Mouse (Mus musculus) kidney, postnatal 10 days (tissue): ENCODE data around the gene Birc2.
A peak's percentile ranks its signal among the peaks of the same experiment; 100 is the strongest.

Experiments used
- DNase-seq: peaks from one replicate; pipeline ENCODE4 v3.0.0; 2021; ENCODE audit warnings: mixed read lengths

The Birc2 gene

DNA sequence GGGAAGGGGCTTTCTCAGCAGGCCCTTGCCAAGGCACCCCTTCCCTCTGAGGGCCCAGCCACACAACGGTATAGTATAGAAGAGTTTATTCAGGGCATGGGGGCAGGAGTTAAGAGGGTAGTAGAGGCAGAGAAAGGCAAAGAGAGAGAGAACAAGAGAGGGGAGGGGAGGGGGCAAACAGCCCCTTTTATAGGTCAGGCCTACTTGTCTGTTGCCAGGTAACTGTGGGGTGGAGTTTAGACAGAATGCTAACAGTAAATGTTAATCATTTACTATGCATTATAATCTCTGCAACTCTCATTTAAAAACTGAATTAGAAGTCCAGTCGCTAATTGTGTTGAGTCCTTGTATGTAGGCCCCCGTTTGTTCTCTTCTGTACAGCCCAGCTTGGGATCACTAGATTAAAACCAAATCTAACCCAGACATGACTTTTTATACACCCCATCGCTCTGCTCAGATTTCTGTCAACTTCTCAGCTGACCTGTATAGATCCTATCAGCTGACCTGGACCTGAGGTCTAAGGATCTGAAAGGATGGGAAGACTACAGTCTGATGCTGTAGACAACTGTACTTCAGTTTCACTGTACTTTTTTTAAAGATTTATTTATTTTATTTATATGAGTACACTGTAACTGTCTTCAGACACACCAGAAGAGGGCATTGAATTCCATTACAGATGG lies 8.5 kb upstream of the Birc2 start:
- DNase-seq: no peak

DNA sequence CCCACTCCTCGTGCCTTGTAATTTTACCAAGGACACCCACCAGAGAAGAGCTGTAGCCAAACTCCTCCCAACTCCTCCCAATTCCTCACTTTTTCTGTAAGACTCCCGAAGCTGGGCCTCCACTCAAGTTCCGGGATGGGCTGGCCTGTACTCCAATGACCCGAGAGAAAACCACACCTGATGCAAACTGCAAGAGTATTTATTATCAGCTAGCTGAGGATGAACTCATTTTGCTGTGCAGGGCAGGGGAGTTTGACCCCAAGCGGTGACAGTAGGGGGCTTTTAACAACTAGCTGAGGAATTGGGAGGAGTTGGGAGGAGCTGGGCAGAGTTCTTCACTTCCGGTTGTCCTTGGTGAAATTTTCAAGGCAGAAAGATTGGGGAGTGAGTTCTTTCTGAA lies 4.4 kb upstream of the Birc2 start:
- DNase-seq: no peak

GRCm38 (mm10) chr9:7837806-7838440 lies 1.1 kb upstream of the Birc2 start:
- DNase-seq: no peak

DNA sequence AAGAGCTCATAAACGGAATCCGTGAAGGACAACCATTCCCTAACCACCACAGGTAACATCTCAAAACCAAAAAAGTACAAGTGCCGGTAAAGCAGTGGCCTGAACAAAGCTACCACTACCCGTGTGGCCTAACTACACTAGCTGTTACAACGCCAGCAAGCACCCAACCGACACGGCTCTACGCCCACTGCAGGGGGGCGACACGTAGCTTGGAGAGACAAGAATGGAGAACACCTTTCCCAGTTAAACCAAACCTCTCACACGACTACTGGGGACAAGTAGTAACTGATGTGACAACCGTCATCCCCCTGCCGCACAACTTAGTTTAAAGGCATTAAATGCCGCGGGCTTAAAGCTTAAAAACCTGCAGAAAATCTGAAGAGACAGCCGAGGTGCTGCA lies 533 bp downstream of the Birc2 start:
- peak; percentile 62 for DNase-seq

GRCm38 (mm10) chr9:7835302-7835701 lies 1.6 kb downstream of the Birc2 start:
- no peak for DNase-seq

DNA sequence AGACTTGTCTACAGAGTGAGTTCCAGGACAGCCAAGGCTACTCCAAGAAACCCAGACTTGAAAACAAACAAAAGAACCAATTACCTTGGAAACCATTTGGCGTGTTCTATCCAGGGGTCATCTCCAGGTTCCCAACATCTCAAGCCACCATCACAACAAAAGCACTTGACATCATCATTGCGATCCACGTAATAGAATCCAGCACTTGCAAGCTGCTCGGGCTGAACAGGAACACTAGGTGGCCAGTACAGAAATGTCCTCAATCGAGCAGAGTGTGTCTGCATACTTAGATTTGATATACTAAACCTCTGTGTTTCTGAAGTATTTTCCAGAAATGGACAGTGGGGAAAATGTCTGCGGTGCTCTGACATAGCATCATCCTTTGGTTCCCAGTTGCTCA lies 3.4 kb downstream of the Birc2 start:
- no peak for DNase-seq

DNA sequence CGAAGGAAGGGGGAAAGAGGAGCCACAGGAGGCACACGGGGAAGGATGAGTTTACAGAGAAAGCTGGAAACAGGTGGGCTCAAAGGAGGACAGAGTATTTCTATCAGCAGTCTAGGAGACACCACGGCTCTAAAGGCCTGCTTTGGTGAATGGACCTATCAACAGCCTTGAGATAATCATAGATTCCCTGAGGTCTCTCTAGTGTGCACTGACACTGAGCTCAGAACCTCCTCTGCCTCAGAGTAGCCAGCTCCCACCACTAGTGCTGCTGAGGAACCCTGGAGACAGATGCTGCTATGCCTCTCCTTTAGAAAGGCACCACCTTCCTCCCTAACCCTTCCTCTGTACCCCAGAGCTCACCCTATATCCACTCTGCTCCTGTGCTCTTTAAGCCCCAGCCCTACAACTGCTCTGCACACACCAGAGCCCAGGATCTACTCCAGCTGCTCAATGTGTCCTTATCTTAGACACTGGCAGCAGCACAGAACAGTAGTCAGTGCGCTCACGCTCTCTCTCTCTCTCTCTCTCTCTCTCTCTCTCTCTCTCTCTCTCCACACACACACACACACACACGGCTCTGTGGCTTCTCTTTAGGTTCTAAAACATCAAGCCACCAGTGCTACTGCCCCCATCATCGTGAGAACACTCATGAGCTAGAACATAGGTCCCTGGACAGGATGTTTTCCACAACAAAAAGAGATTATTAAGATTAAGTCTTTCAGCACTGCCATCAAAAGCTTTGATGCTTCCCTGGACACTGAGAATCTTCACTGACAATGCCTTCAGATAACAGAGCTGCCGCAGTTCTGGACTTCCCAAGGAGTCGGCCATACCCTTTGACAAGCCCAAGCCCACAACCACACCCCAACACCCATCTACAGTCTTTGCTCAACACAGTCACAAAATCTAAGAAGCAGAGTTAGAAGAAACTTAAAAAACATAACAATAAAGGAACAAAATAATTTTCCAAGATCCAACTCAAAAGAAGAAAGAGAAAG lies 7.0 kb downstream of the Birc2 start:
- no peak for DNase-seq

GRCm38 (mm10) chr9:7828706-7829105 lies 8.2 kb downstream of the Birc2 start:
- no peak for DNase-seq

DNA sequence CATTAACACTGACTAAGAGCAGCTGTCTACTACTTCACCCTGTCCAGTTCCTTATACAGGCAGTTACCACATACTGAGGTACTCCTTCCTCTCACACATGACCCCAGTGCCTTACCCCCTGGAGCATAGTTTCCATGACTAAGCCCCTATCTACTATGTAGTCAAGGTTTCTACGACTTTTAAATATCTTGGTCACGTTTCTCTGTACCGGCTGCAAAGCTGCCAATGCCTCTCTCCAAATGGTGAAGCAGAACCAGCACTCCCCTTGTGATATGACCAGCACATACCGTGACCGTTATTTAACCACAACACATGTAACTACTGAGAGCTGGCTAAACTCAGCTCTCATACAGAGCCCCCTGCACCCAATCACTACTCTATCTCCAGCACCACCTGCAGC lies 11.9 kb downstream of the Birc2 start:
- no peak for DNase-seq

- DNase-seq: no peak
These were observed 14.1 kb downstream of the Birc2 start for GRCm38 (mm10) chr9:7822758-7823157.

GRCm38 (mm10) chr9:7805101-7805506 lies 31.8 kb downstream of the Birc2 start:
- DNase-seq: no peak

GRCm38 (mm10) chr9:7798555-7798954 lies 38.3 kb downstream of the Birc2 start:
- DNase-seq: no peak

- DNase-seq: no peak
These were observed 39.3 kb downstream of the Birc2 start for GRCm38 (mm10) chr9:7797542-7797941.

DNA sequence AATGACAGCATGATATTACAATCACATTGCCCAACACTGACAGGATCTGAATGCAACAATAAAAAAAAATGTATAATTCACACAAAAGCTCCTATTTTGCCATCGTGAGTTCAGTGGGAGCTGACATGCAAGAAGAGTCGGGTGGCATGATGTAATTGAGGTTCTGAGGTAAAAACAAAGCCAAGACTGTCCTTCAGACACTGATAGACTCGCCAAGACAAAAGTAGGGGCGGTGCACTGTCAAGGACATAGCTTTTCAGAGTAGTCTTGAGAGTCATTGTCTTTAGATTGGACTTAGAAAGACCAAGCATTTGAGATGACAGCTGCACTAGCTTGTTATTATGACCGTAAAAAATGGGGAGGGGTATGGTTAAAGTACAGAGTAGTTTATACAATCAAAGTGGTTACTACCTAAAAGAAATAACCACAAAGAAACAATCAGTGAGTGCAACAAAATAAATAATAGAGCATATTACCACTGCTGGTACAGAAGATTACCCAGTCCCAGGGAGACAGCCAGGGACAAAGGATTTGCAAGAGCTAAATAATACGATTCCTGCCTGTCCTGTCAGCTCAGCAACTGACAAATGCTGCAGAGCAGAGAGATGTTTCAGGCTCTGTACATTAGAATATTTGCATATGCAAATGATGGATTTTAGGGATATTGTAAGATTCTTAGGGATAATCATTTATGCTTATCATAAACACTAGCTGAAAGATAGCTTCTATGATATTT lies 40.6 kb downstream of the Birc2 start:
- no peak for DNase-seq

DNA sequence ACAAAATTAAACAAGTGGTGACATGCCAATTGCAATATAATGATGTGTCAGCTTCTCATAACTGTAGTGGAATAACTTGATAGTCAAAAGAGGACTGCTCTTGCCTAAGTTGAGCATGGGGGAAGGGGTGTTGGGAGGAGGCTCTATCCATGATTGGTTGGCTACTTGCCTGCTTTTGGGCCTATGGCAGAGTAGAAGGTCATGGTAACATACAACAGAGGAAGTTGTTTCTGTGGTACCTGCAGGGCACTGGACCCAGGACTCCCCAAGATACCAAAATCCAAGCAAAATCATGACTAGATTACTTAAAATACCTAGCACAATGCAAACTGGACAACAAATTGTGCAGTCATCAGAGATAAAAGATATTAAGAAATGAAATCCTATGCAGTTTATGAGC lies 41.3 kb downstream of the Birc2 start:
- no peak for DNase-seq

DNA sequence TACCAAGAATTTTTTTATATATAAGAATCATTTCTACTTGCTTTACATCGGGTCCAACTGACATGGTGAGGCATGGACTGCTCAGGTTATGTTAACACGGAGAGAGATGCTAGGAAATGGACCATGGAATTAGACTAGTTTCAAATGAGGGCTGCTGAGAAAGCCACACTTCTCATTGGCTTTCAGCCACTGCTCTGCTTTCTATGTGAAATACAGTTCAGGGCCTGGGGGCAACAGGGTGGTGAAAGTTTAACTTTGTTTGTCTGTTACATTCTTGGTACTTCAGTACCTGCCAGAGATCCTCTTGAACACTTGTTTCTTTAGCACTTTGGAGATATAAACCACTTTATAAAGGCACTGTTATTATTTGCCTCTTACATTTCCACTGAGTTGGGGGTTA lies 43.3 kb downstream of the Birc2 start:
- DNase-seq: peak; percentile 44

DNA sequence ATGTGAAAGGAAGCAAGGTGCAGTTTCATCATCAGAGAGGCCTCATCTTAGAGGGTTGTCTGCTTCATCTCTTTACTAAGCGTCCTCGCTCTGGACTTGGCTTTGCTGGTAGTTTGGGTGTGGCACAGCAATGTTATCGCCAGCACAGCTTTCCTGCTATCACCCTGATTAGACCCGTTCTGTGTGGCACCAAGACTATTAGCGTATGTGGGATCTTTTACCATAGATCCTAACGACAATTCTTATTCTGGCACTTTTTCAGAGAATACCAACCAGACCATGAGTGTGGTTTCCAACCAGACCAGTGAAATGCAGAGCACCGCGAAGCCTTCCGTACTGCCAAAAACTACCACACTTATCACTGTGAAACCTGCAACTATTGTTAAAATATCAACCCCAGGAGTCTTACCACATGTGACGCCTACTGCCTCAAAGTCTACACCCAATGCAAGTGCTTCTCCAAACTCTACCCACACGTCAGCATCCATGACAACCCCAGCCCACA lies 46.2 kb downstream of the Birc2 start:
- no peak for DNase-seq

DNA sequence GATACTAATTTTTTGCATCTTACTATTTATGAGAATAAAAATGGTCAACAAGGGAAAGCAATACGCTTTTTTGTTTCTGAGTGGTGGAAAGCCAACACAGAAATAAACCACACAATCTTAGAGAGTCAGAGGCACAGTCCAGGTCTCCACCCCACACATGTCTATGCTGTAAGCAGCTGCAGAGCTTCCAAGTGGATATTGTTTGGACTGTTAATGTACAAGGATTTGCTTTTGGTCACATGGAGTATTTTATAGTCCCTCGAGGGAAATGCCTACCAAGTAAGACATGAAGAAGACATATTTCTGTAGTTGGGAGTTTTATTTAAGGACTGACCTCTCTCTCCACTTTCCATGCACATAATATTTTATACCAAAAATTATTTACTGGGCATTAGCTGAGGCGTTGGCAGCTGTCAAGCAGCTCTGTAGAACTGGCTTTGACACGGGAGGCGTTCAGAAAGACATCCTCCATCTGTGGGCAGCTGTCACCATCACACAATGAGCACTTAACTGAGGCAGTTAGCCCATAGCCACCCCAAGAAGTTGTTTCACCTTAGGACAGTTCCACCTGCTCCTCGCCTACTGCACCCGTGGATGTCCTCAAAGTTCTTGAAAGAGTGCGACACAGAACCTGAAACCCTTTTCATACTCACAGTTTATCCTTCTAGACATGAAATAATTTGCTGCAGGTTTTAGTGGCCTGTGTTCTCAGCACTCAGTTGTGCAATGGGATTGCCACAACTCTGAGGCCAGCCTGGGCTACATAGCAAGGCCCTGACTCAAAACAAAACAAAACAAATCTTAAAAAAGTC lies 46.9 kb downstream of the Birc2 start:
- no peak for DNase-seq

- no peak for DNase-seq
These were observed 48.5 kb downstream of the Birc2 start for GRCm38 (mm10) chr9:7788411-7788810.

DNA sequence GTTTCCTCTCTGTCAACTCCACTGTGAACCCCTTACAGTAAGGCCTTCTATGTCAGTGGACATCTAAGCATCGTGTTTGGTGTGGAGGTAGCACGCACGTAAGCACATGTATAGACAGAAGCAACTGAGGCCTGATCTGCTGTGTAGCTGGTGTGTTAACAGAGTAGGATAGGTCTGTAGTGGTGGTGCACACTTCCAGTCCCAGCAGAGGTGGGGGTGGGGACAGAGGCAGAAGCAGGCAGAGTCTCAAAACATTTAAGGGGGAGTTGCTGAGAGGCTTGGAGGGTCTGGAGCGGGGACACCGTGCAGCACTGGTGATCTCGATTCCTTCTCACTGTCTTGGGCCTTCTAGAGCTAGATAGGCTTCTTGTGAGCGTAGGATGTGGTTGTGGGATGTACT lies 50.8 kb downstream of the Birc2 start:
- DNase-seq: no peak

DNA sequence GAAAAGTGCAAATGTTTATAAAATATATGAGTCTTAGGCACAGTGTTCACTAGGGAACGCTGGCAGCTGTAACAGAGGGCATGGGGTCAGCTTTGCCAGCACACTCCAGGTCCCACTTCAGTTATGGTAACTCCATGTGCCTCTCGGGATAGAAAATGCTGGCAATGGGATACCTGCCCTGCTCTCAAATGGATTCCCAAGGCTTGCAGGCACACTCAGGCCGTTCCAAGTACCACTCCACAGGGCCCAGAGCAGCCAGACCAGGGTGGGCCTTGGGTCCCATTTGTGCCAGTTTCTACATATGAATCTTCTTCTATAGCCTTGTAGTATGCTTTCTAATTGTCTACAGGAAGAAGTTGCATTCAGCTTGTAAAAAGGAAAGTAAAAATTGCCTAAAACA lies 51.5 kb downstream of the Birc2 start:
- DNase-seq: no peak

- DNase-seq: no peak
These were observed 52.2 kb downstream of the Birc2 start for GRCm38 (mm10) chr9:7784615-7785012.
